Mouse (Mus musculus) heart, adult 2 months (tissue): ENCODE results near the gene Tango6.

ENCODE experiments used
- CTCF ChIP-seq: fragments of 200-600 bp; IDR thresholded peaks from 2 replicates; pipeline ENCODE4 v1.8.1; 2022; ENCODE audit warnings: antibody characterized with exemption, mild to moderate bottlenecking, moderate library complexity
- EP300 ChIP-seq: fragments of 200-500 bp; IDR thresholded peaks from 2 replicates; pipeline ENCODE4 v1.6.1; 2011; ENCODE audit warnings: low read depth, low read length, control low read depth; ENCODE audit not compliant: insufficient read depth

DNA sequence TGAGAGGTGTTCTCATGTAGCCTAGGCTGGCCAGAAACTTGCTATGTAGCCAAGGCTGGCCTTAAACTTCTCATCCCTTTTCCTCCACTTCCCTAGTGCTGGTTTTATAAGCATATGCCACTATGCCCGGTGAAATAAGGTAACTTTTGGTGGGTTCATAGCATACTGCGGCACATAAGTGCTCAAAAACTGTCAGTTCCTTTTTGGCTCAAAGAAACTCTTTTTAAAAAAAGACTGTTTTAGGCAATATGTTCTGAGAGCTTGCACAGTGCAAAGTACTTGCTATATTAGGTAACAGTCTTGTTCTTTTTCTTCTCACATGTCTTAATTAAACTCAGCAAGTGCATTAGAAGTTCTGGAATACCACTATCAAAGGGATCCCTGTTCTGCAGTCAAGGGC is 27.1 kb downstream of the Tango6 start:
- TF ChIP-seq EP300, result no peak
- TF ChIP-seq CTCF, result no peak
